Mouse (Mus musculus) monocyte, adult 5-6 weeks (primary cell): ENCODE data around the gene Lhx1. TPM values are rescaled to one million over a fixed set of nuclear protein-coding genes. Genes with fewer than 3 reads are reported as not detected.
A peak's percentile ranks its signal among the peaks of the same experiment; 100 is the strongest.

Experiments
- ATAC-seq: fragments of 153-309, 156-312 bp; replicated peaks from 2 replicates; pipeline ENCODE4 v1.8.0; 2017; ENCODE audit warnings: mild to moderate bottlenecking; ENCODE audit not compliant: low TSS enrichment, insufficient number of reproducible peaks, severe bottlenecking, poor library complexity, low FRiP score
- total RNA-seq: library from RNA; stranded (forward); fragments of 200-1000, 200-491, 200-594 nt; gene quantifications from 3 replicates; pipeline ENCODE4 v1.2.3, GENCODE M21; 2017

The Lhx1 gene
- total RNA-seq, 1 experiment from 2014 or later, result not detected

DNA sequence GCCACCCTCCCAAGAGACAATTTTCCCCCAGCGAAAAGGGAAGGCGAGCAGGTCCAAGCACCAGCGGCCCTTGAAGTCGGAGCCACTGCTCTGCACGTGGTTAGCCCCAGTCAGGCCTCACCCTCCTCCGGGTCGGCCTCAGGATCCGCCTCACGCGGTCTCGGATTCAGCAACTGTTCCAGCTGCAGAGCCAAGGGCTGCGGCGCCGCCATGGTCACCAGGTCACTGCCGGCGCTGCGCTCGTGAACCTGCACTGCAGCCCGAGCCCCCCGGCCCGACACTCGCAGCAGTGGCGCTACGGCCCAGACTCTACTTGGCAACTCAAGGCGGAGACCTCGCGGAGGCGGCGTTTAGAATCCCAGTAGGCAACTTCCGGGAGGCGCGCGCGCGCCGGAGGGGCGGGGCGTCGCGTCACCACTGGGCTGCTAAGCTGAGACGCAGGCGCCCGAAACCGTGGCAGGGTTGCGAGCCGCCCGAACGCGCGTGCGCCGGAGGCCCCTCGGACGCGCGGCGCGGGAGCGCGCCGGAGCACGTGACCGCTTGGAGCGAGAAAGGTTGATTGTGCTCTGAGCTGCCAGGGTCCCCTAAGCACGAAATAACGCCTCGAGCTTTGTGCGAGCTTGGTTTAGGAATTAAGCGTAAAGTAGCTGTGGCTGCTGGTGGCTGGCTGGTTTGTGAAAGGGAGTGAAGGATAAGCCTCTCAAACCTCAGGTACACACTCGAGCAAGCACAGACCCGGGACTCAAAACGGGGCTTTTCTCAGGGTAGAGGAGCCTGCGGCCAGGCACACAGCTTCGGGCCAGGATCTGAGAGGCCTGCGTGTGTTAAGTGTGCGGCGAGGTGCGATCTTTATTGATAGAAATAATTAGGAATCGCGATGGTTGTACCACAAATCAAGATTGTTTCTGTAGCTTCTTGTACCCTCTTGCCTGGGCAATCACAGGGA, 11.9 kb downstream of the Lhx1 start, which contains the start of gene Aatf:
Gene Aatf (minus strand): TSS at position 352 of the 946 bp plus-strand sequence.
- peak; percentile 95 for ATAC-seq

DNA sequence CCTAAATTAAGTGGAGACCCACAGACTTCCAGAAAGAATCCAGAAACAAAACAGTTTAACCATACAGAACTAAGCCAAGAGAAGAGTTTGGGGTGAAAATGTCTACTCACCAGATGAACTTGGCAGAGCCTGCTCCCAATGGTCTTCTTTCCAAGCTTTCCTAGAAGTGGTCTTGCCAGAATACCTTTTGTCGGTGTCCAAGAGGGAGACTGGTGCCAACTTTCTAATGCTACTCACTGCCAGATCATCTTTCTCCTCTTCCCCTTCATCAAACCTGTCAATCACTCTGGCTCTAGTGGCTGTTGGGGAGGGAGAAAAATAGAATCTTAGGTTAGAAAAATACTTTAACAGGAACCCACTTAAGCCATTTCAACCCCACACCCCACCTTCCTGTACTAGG, 13.3 kb downstream of the Lhx1 start:
- ATAC-seq, result no peak

DNA sequence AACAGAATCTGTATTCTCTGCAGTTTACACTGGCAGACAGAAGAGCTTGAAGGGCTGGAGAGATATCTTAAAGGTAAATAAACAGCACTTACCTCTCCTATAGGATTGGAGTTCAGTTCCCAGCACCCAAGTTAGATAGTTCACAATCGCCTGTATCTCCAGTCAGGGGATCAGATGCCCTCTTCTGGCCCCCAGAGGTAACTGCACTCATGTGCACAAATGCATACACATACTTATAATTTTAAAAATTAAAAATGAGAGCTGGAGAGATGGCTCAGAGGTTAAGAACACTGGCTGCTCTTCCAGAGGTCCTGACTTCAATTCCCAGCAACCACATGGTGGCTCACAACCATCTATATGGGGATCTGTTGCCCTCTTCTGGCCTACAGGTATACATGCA, 21.0 kb downstream of the Lhx1 start:
- ATAC-seq, result no peak

GRCm38 (mm10) chr11:84497944-84498343, 27.4 kb downstream of the Lhx1 start:
- no peak for ATAC-seq

DNA sequence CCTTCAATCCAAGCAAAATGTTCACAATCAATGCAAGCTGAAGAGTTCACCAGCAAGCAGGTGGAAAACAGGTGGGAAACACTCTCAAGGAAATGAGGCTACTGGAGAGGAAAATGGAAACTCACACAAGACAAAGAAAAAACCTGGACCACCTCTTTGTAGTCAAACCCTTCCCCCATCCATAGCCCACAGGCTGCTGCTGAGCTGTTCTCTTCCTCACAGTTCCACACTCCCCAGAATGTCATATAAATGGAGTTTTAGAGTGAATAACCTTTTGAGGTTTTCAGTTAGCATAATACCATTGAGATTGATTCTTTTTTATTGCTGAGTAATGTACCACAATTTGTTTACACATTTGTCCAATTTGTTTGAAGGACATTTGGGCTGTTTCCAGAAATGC, 28.4 kb downstream of the Lhx1 start:
- ATAC-seq, result no peak

GRCm38 (mm10) chr11:84495774-84496173, 29.6 kb downstream of the Lhx1 start:
- ATAC-seq, result no peak

DNA sequence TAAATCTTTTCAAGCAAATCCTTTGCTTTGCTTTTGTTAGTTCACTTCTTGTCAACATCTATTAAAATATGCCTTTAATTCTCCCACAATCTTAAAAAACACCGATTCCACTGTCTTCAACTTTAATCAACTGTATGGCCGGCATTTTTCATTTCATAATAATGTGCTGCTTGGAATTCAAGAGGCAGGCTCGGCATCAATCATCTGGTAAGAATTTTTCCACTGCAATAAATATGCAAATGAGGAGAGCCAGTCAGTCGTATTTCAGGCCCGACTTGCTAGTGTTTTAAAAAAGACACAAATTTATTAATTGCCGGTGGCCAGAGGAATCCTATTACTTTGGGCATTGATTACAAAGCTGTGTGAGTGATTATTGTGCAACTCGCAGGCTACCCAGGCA, 43.7 kb downstream of the Lhx1 start:
- ATAC-seq, result no peak

DNA sequence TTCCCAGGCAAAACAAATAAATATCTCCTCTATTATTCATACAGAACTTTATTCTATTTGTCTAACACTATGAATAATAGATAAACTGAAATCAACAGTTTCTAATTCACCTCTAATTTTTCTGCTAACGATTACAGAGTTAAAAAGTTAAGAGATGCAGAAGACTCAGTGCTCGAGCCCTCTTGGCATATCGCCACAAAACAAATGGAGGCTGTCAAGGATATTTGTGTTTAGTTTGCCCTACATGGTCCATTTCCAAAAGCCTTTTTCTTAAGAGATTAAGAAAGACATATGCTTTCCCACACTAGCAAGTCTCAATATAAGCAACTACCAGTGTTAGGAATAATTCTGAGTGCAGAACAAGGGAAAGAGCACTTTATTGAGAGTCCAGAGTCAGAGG, 44.9 kb downstream of the Lhx1 start:
- no peak for ATAC-seq

DNA sequence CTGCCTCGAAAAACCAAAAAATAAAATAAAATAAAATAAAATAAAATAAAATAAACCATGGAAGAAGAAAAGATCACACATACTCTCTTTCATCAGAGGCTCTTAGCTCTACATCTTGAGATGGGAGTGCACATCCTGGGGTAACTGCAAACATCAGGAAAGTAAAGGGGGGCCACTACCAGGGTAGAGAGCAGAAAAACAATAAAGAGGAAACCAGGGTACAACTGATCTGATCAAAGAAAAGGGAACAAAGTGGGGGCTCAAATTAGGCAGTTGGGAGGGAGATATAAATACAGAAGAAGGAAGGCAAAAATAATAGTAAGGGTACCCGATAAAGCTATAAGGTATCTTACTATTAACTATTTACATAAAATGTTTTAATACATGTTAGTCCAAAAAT, 48.7 kb downstream of the Lhx1 start:
- ATAC-seq, result no peak

DNA sequence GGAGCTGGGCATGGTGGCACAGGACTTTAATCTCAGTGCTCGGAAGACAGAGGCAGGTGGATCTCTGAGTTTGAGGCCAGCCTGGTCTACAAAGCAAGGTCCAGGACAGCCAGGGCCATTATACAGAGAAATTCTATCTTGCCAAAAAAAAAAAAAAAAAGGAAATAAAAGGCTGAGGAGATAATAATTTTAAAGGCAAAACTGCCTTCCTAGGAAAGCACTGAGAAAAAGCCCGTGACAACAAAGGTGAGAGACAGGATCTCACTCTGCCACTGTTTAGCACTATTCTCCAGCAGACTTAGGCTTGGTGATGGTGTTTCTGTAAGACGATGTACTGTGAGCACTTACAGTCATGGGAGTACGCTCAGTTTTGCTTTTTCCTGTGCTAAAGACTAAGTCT, 49.3 kb downstream of the Lhx1 start:
- ATAC-seq, result no peak

- ATAC-seq, result no peak
Observed at GRCm38 (mm10) chr11:84473093-84473667, 52.2 kb downstream of the Lhx1 start.

Other genes with a start within 250 kb of the Lhx1 start
- gene Aatf, start 12.0 kb downstream of the Lhx1 start, total RNA-seq, result 49.5 to 57.7 TPM (median 51.2 TPM) in 3 replicates